Mouse (Mus musculus) kidney, embryonic 15.5 days (tissue): ENCODE results near the gene Slc30a3. TPM values are rescaled to one million over a fixed set of nuclear protein-coding genes. Genes with fewer than 3 reads are reported as not detected.
"Not testable (repeated sequence)": the region's sequence is repeated elsewhere in the genome, so short reads cannot be mapped to it uniquely, and the experiment has no call there.

Experiments used
- ATAC-seq: fragments of 200-750 bp; cut with Nextera tagmentation; replicated peaks from 2 replicates; pipeline ENCODE4 v1.8.0; 2017; ENCODE audit warnings: moderate TSS enrichment; ENCODE audit not compliant: low FRiP score
- H3K27ac ChIP-seq: fragments of 300-500 bp; sonication (generic); 2 replicates; pipeline ENCODE4 v1.5.1; 2015; ENCODE audit warnings: mild to moderate bottlenecking, inconsistent platforms
- H3K27me3 ChIP-seq: fragments of 300-500 bp; sonication (generic); 2 replicates; pipeline ENCODE4 v1.6.1; 2015; ENCODE audit warnings: inconsistent platforms
- H3K36me3 ChIP-seq: fragments of 300-500 bp; sonication (generic); 2 replicates; pipeline ENCODE4 v1.6.1; 2015; ENCODE audit warnings: inconsistent platforms
- H3K4me1 ChIP-seq: fragments of 300-500 bp; sonication (generic); 2 replicates; pipeline ENCODE4 v1.6.1; 2015; ENCODE audit warnings: inconsistent platforms
- H3K4me2 ChIP-seq: fragments of 300-500 bp; sonication (generic); 2 replicates; pipeline ENCODE4 v1.6.1; 2015; ENCODE audit warnings: moderate library complexity, mild to moderate bottlenecking, inconsistent platforms
- H3K4me3 ChIP-seq: fragments of 300-500 bp; sonication (generic); replicated peaks from 2 replicates; pipeline ENCODE4 v1.5.1; 2015; ENCODE audit warnings: mild to moderate bottlenecking, inconsistent platforms
- H3K9ac ChIP-seq: fragments of 300-500 bp; sonication (generic); 2 replicates; pipeline ENCODE4 v1.6.1; 2015; ENCODE audit warnings: mild to moderate bottlenecking, inconsistent platforms
- H3K9me3 ChIP-seq: fragments of 300-500 bp; sonication (generic); replicated peaks from 2 replicates; pipeline ENCODE4 v1.6.1; 2016; ENCODE audit warnings: inconsistent platforms
- WGBS: fragments of 180-500 bp; shearing (Covaris S2); methylation state at CpG from one replicate; pipeline ENCODE4 v1.1.7; 2015; ENCODE audit warnings: mixed read lengths; 5-methylcytosine and 5-hydroxymethylcytosine counted together
- polyA plus RNA-seq: library from polyadenylated mRNA; unstranded; fragments of >200 nt; fragmentation: Nextera tagmentation; extraction: Ambion mirVana; gene quantifications from 2 replicates; pipeline ENCODE4 v1.2.1, GENCODE M21; 2015

Slc30a3 gene
- polyA plus RNA-seq, 1 experiment from 2014 or later: 3.1 TPM

DNA sequence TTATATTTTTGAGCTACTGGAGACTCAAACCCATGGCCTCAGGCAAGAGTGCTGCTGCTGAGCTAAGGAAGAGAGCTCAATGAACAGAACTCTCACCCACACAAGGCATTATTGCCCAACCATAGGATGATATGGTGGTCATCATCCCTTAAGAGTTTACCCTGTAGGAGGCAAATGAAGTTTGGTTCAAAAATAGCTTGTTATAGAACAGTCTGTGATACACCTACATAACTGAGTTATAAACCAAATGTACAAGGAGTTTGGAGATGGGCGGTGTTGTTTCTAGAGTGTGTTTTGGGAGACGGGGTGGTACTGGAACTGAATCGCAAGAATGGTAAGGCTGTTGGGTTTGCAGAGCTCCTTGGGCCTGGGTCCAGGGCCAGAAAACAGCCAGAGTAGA lies 38.2 kb downstream of the Slc30a3 start:
- H3K4me1 ChIP-seq: no peaks in the 10 kb centered on the region

GRCm38 (mm10) chr5:31055216-31056140 lies 52.6 kb downstream of the Slc30a3 start:
- Histone ChIP-seq H3K27ac (peak overlapping the region; percentile 87), H3K9ac (peak overlapping the region; percentile 76), H3K4me1 (peaks cover 21% of the 10 kb centered on the region), H3K4me3 (peak overlapping the region; percentile 74), H3K9me3 (no peaks in the 10 kb centered on the region), H3K27me3 (no peaks in the 10 kb centered on the region), H3K4me2 (peak overlapping the region; percentile 95), H3K36me3 (peaks cover 43% of the 10 kb centered on the region)
- ATAC-seq: peak; percentile 59; the same call in 1 of the 2 replicates
- WGBS: 17% methylated on average over 19 of the region's 19 CpGs

More for the DNA sequence above, 38.2 kb downstream of the Slc30a3 start:
- H3K27me3 ChIP-seq: no peaks in the 10 kb centered on the region
- H3K9me3 ChIP-seq: no peaks in the 10 kb centered on the region
- H3K9ac ChIP-seq: no peak overlapping the region
- no peak for ATAC-seq
- no peak overlapping the region for H3K4me3 ChIP-seq
- no peak overlapping the region for H3K4me2 ChIP-seq
- no peak overlapping the region for H3K27ac ChIP-seq
- 95% methylated on average over 3 of the region's 3 CpGs for WGBS
- peaks cover 97% of the 10 kb centered on the region for H3K36me3 ChIP-seq

DNA sequence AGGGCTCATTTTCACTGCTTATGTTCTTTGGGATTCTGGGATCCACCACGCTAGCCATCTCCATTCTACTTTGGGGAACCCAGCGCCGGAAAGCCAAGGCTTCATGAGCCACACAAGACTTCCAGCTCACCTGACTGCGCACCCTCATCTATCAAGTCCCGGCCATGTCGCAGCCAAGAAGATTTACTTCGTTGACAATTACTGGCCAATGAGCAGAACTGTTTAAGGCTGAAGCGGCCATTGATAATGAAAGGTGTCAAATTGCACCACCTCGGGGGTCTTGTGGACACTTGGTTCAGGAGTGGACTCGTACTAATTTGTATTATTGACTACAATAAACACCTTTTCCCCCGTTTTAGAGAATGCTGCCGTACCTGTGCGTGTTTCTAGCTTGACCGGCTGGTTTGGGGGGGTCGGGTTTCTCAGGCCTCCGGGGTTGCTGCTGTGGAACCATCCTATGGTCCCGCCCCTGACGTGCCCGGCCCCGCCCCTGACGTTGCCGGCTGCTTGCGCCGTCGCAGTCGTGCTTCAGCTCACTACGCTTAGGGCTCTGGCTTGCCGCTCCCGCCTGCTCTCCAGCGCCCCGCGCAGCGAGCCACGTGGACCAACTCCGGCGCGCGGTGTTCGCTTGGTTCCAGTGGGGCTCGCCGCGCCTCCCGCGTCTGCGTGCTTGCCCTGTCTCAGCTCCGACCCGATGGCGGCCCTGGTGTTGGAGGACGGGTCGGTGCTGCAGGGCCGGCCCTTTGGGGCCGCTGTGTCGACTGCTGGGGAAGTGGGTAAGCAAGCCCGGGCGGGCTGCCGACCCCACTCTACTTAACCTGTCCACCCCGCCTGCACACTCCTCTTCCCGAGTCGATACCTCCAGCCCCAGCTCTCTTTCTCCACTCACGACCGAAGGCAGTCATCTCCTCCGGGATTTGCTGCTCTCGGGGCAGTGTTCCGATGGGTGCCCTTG lies 53.5 kb downstream of the Slc30a3 start, which contains the start of gene Cad:
Gene Cad, plus strand, starts transcription at position 520 of the 955 bp plus-strand sequence.
- H3K9ac ChIP-seq: peak within 1 kb of the TSS; percentile 76
- H3K4me1 ChIP-seq: peaks cover 24% of the 10 kb centered on the region
- H3K4me2 ChIP-seq: peak within 1 kb of the TSS; percentile 95
- H3K9me3 ChIP-seq: no peaks in the 10 kb centered on the region
- under 1% methylated on average over 64 of the region's 64 CpGs for WGBS
- no peaks in the 10 kb centered on the region for H3K27me3 ChIP-seq
- peaks cover 34% of the 10 kb centered on the region for H3K36me3 ChIP-seq
- peak within 1 kb of the TSS; percentile 74 for H3K4me3 ChIP-seq
- peak within 1 kb of the TSS; percentile 87 for H3K27ac ChIP-seq
- ATAC-seq: peak; percentile 98

- Histone ChIP-seq H3K4me1 (peaks cover 25% of the 10 kb centered on the region), H3K9ac (0 out of 2 replicates have a peak overlapping the region, but pooled peaks have one; percentile 76), H3K4me2 (peak overlapping the region; percentile 95), H3K4me3 (peak overlapping the region; percentile 74), H3K36me3 (peaks cover 26% of the 10 kb centered on the region), H3K27ac (peak overlapping the region; percentile 87)
- not testable (repeated sequence) for H3K27me3 ChIP-seq, H3K9me3 ChIP-seq, ATAC-seq
- 55% methylated on average over 4 of the region's 4 CpGs for WGBS
Measured at GRCm38 (mm10) chr5:31053728-31054127, 54.3 kb downstream of the Slc30a3 start.

DNA sequence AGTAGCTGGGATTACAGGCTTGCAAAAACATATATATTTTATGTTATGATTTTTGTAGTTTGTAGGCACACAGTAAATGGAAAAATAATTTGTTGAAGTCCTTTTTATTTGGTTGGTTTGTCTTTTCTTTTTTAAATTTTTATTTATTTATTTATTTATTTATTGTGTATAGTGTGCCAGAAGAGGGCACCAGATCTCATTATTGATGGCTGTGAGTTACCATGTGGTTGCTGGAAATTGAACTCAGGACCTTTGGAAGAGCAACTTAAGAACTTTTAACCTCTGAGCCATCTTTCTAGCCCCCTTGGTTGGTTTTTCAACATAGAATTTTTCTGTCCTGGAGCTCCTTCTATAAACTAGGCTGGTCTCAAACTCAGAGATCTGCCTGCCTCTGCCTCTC lies 57.6 kb downstream of the Slc30a3 start:
- Histone ChIP-seq H3K27me3 (no peaks in the 10 kb centered on the region), H3K4me1 (peaks cover 25% of the 10 kb centered on the region), H3K36me3 (peaks cover 12% of the 10 kb centered on the region), H3K4me3 (no peak overlapping the region), H3K27ac (no peak overlapping the region), H3K4me2 (no peak overlapping the region), H3K9ac (no peak overlapping the region), H3K9me3 (no peaks in the 10 kb centered on the region)
- ATAC-seq: no peak

GRCm38 (mm10) chr5:31048763-31049641 lies 59.0 kb downstream of the Slc30a3 start, which contains the start of gene Slc5a6:
Gene Slc5a6, minus strand, starts transcription at chr5:31048924.
- under 1% methylated on average over 23 of the region's 23 CpGs for WGBS
- Histone ChIP-seq H3K27ac (peak within 1 kb of the TSS; percentile 98), H3K9ac (peak within 1 kb of the TSS; percentile 78), H3K27me3 (no peaks in the 10 kb centered on the region), H3K4me2 (peak within 1 kb of the TSS; percentile 88), H3K4me1 (peaks cover 20% of the 10 kb centered on the region), H3K4me3 (peak within 1 kb of the TSS; percentile 76), H3K9me3 (no peaks in the 10 kb centered on the region), H3K36me3 (peaks cover 17% of the 10 kb centered on the region)
- ATAC-seq: peak; percentile 47

DNA sequence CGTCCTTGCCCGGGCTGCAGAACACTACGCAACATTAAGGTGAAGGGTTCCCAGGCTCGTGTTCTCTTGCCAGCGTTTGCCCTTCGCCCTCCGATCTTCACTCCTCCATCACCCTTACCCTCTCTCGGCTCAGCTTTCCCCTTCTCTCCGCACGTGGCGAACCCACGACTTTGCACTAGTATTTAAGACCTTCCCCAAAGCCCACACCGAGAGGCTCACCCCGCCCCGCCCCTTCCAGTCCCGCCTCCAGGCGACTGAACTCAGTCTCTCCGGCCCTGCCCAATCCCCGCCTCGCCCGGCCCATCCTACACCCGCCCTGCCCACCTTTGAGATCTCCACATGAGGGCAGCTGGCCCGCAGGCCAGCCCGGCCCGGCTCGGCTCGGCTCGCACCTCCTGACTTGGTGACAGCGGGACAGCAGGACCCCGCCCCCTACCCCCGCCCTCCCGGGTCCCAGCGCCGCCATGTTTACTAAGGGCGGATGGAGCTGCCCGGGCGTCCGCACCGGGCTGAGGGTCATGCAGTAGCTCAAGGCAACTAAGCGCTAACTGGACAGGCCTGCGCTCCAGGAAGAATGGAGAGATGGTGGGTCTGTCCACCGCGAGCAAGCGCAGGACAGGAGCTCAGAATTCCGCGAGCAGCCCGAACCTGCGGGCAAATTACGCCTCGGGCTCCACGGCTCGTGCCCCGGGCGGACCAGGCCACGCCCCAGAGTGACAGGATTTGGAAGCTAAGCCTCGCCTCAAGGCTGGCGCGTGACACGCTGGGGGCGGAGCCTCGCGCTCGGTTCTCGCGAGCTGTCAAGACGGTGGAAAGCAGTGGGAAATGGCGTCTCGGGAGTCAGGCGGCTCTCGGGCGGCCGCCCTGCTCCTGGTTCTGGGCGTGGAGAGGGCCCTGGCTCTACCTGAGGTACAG lies 59.9 kb downstream of the Slc30a3 start, which contains the start of gene Atraid:
Gene Atraid, plus strand, starts transcription at position 465 of the 915 bp plus-strand sequence.
- H3K27ac ChIP-seq: peak within 1 kb of the TSS; percentile 98
- H3K9ac ChIP-seq: peak within 1 kb of the TSS; percentile 78
- ATAC-seq: peak; percentile 98
- H3K9me3 ChIP-seq: no peaks in the 10 kb centered on the region
- peak within 1 kb of the TSS; percentile 76 for H3K4me3 ChIP-seq
- no peaks in the 10 kb centered on the region for H3K27me3 ChIP-seq
- peak within 1 kb of the TSS; percentile 88 for H3K4me2 ChIP-seq
- H3K36me3 ChIP-seq: peaks cover 14% of the 10 kb centered on the region
- H3K4me1 ChIP-seq: peaks cover 17% of the 10 kb centered on the region
- WGBS: under 1% methylated on average over 73 of the region's 73 CpGs

- Histone ChIP-seq H3K4me3 (peak overlapping the region; percentile 76), H3K9ac (peak overlapping the region; percentile 78), H3K36me3 (peaks cover 16% of the 10 kb centered on the region), H3K9me3 (no peaks in the 10 kb centered on the region), H3K27me3 (no peaks in the 10 kb centered on the region), H3K4me2 (peak overlapping the region; percentile 88), H3K27ac (no peak overlapping the region; the same call in 1 of the 2 replicates), H3K4me1 (peaks cover 17% of the 10 kb centered on the region)
- ATAC-seq: no peak
- WGBS: 69% methylated on average over 5 of the region's 5 CpGs
Measured at GRCm38 (mm10) chr5:31047074-31047473, 61.0 kb downstream of the Slc30a3 start.

DNA sequence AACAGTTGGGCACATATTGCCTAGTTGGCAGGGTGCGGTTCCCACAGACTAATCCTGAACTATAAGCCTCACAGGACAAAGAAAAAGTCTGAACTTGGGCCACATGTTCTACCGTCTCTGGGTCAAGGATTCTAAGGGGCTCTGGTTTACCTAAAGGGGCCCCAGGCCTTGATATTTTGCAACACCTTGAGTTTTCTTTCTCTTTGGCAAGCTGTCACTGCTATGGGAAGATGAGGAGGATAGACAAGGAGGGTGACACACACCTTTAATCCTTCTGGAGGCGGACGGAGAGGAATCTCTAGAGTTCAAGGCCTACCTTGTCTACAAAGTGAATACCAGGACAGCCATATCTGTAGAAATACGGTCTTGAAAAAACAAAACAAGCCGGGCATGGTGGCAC lies 61.6 kb downstream of the Slc30a3 start:
- H3K27me3 ChIP-seq: no peaks in the 10 kb centered on the region

GRCm38 (mm10) chr5:31038171-31038845 lies 69.7 kb downstream of the Slc30a3 start:
- Histone ChIP-seq H3K9me3 (no peaks in the 10 kb centered on the region), H3K4me3 (no peak overlapping the region), H3K4me2 (no peak overlapping the region), H3K27ac (no peak overlapping the region), H3K36me3 (peaks cover 57% of the 10 kb centered on the region), H3K4me1 (no peaks in the 10 kb centered on the region), H3K27me3 (no peaks in the 10 kb centered on the region), H3K9ac (no peak overlapping the region)
- no peak for ATAC-seq
- WGBS: 87% methylated on average over 7 of the region's 7 CpGs

More for the DNA sequence above, 61.6 kb downstream of the Slc30a3 start:
- no peak overlapping the region for H3K9ac ChIP-seq
- peaks cover 17% of the 10 kb centered on the region for H3K4me1 ChIP-seq
- ATAC-seq: no peak
- H3K9me3 ChIP-seq: no peaks in the 10 kb centered on the region
- WGBS: 93% methylated on average over 6 of the region's 6 CpGs
- H3K27ac ChIP-seq: no peak overlapping the region
- no peak overlapping the region for H3K4me3 ChIP-seq
- H3K36me3 ChIP-seq: peaks cover 20% of the 10 kb centered on the region
- H3K4me2 ChIP-seq: no peak overlapping the region
